Mouse (Mus musculus): Measurements from ENCODE around the gene Olfr704. TPM values are rescaled to one million over a fixed set of nuclear protein-coding genes. Genes with fewer than 3 reads are reported as not detected.
"Not testable (repeated sequence)": the region's sequence is repeated elsewhere in the genome, so short reads cannot be mapped to it uniquely, and the experiment has no call there.

Olfr704 gene
- not detected in 2 replicates for polyA plus RNA-seq (2012; ENCODE audit: insufficient read depth, insufficient read length, low replicate concordance, missing spikeins)

- TF ChIP-seq POLR2A (IDR thresholded peaks at IDR 0.05; ENCODE audit: insufficient read depth, low read depth, low read length) (no peak), CTCF (IDR thresholded peaks at IDR 0.05; ENCODE audit: insufficient read depth, low read depth, low read length) (no peak)
- Histone ChIP-seq H3K4me3 (ENCODE audit: insufficient read depth, low read depth, low read length) (no peak within 1 kb of the TSS), H3K4me1 (ENCODE audit: control insufficient read depth, insufficient read depth, low read length) (no peaks in the 10 kb centered on the region), H3K27ac (ENCODE audit: insufficient read depth, low read depth, low read length) (no peak within 1 kb of the TSS)
Measured at GRCm38 (mm10) chr7:106862885-106863284, at the start of gene Olfr704. Olfr704 (plus strand) TSS chr7:106863185.

GRCm38 (mm10) chr7:106813829-106814228, 49.2 kb upstream of the Olfr704 start, which contains the start of gene Olfr701:
Olfr701 (plus strand) TSS chr7:106814129.
- no peak within 1 kb of the TSS for H3K27ac ChIP-seq (ENCODE audit: insufficient read depth, low read depth, low read length)
- 71% methylated on average over 2 of the region's 2 CpGs for WGBS
- H3K4me3 ChIP-seq (ENCODE audit: insufficient read depth, low read depth, low read length): no peak within 1 kb of the TSS
- TF ChIP-seq CTCF (IDR thresholded peaks at IDR 0.05; ENCODE audit: insufficient read depth, low read depth, low read length) (no peak), POLR2A (IDR thresholded peaks at IDR 0.05; ENCODE audit: insufficient read depth, low read depth, low read length) (no peak)
- no peaks in the 10 kb centered on the region for H3K4me1 ChIP-seq (ENCODE audit: control insufficient read depth, insufficient read depth, low read length)

- Histone ChIP-seq H3K4me1 (ENCODE audit: control insufficient read depth, insufficient read depth, low read length) (no peaks in the 10 kb centered on the region), H3K27ac (ENCODE audit: insufficient read depth, low read depth, low read length) (no peak overlapping the region), H3K4me3 (ENCODE audit: insufficient read depth, low read depth, low read length) (no peak overlapping the region)
- WGBS: 64% methylated on average over 2 of the region's 2 CpGs
- no peak for TF ChIP-seq CTCF (IDR thresholded peaks at IDR 0.05; ENCODE audit: insufficient read depth, low read depth, low read length)
- TF ChIP-seq POLR2A (IDR thresholded peaks at IDR 0.05; ENCODE audit: insufficient read depth, low read depth, low read length): no peak
Measured at GRCm38 (mm10) chr7:106815775-106816174, 47.2 kb upstream of the Olfr704 start.

DNA sequence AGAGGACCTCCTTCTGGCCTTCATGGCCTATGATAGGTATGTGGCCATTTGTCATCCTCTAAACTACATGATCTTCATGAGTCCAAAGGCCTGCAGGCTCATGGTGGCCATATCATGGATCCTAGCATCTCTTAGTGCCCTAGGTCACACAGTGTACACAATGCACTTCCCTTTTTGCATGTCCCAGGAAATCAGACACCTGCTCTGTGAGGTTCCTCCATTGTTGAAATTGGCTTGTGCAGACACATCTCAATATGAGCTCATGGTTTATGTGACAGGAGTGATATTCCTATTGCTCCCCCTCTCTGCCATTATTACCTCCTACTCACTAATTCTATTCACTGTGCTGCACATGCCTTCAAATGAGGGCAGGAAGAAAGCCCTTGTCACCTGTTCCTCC, 44.6 kb upstream of the Olfr704 start:
- H3K4me1 ChIP-seq (ENCODE audit: control insufficient read depth, insufficient read depth, low read length): no peaks in the 10 kb centered on the region
- no peak overlapping the region for H3K4me3 ChIP-seq (ENCODE audit: insufficient read depth, low read depth, low read length)
- TF ChIP-seq POLR2A (IDR thresholded peaks at IDR 0.05; ENCODE audit: insufficient read depth, low read depth, low read length): no peak
- TF ChIP-seq CTCF (IDR thresholded peaks at IDR 0.05; ENCODE audit: insufficient read depth, low read depth, low read length): no peak
- H3K27ac ChIP-seq (ENCODE audit: insufficient read depth, low read depth, low read length): no peak overlapping the region

- Histone ChIP-seq H3K27ac (ENCODE audit: insufficient read depth, low read depth, low read length) (no peak within 1 kb of the TSS), H3K4me1 (ENCODE audit: control insufficient read depth, insufficient read depth, low read length) (no peaks in the 10 kb centered on the region), H3K4me3 (ENCODE audit: insufficient read depth, low read depth, low read length) (no peak within 1 kb of the TSS)
- TF ChIP-seq CTCF (IDR thresholded peaks at IDR 0.05; ENCODE audit: insufficient read depth, low read depth, low read length): no peak
- TF ChIP-seq POLR2A (IDR thresholded peaks at IDR 0.05; ENCODE audit: insufficient read depth, low read depth, low read length): no peak
Measured at GRCm38 (mm10) chr7:106833793-106834192, 29.2 kb upstream of the Olfr704 start, which contains the start of gene Olfr702. Olfr702 (minus strand) TSS chr7:106833893.

- no peak for TF ChIP-seq CTCF (IDR thresholded peaks at IDR 0.05; ENCODE audit: insufficient read depth, low read depth, low read length)
- no peak for TF ChIP-seq POLR2A (IDR thresholded peaks at IDR 0.05; ENCODE audit: insufficient read depth, low read depth, low read length)
- WGBS: 50% methylated on average over 2 of the region's 2 CpGs
- H3K27ac ChIP-seq (ENCODE audit: insufficient read depth, low read depth, low read length): no peak within 1 kb of the TSS
- no peak within 1 kb of the TSS for H3K4me3 ChIP-seq (ENCODE audit: insufficient read depth, low read depth, low read length)
- no peaks in the 10 kb centered on the region for H3K4me1 ChIP-seq (ENCODE audit: control insufficient read depth, insufficient read depth, low read length)
Measured at GRCm38 (mm10) chr7:106843060-106843459, 19.9 kb upstream of the Olfr704 start, which contains the start of gene Olfr703. Olfr703 (plus strand) TSS chr7:106843360.

DNA sequence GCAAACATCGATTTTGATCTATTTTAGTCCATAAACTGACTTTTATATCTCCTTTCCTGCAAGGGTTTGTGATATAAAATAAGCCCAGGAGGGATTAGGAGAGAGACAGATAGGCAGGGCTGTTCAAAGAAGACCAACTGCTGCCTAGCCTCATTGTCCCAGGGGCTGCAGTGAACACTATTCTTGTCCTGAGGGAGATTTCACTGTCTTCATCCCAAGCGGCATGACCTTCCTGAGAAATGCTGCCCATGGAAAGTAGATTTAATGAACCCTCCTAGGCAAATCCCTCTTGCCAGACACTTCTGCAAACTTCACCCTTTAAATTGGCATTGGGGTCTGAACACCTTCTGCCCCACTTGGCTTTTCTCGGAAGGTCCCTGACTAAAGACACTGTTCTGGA, 13.8 kb downstream of the Olfr704 start, which contains the start of gene Olfr705:
Olfr705 (minus strand) TSS at position 101 of the 400 bp plus-strand sequence.
- H3K4me1 ChIP-seq (ENCODE audit: control insufficient read depth, insufficient read depth, low read length): no peaks in the 10 kb centered on the region
- WGBS: 76% methylated on average over 3 of the region's 3 CpGs
- TF ChIP-seq CTCF (IDR thresholded peaks at IDR 0.05; ENCODE audit: insufficient read depth, low read depth, low read length) (no peak), POLR2A (IDR thresholded peaks at IDR 0.05; ENCODE audit: insufficient read depth, low read depth, low read length) (no peak)
- no peak within 1 kb of the TSS for H3K4me3 ChIP-seq (ENCODE audit: insufficient read depth, low read depth, low read length)
- no peak within 1 kb of the TSS for H3K27ac ChIP-seq (ENCODE audit: insufficient read depth, low read depth, low read length)

GRCm38 (mm10) chr7:106888062-106888461, 25.1 kb downstream of the Olfr704 start, which contains the start of gene Olfr706:
Olfr706 (minus strand) TSS chr7:106888162.
- TF ChIP-seq CTCF (IDR thresholded peaks at IDR 0.05; ENCODE audit: insufficient read depth, low read depth, low read length): no peak
- H3K4me3 ChIP-seq (ENCODE audit: insufficient read depth, low read depth, low read length): no peak within 1 kb of the TSS
- WGBS: 82% methylated on average over 2 of the region's 2 CpGs
- H3K4me1 ChIP-seq (ENCODE audit: control insufficient read depth, insufficient read depth, low read length): no peaks in the 10 kb centered on the region
- H3K27ac ChIP-seq (ENCODE audit: insufficient read depth, low read depth, low read length): no peak within 1 kb of the TSS

DNA sequence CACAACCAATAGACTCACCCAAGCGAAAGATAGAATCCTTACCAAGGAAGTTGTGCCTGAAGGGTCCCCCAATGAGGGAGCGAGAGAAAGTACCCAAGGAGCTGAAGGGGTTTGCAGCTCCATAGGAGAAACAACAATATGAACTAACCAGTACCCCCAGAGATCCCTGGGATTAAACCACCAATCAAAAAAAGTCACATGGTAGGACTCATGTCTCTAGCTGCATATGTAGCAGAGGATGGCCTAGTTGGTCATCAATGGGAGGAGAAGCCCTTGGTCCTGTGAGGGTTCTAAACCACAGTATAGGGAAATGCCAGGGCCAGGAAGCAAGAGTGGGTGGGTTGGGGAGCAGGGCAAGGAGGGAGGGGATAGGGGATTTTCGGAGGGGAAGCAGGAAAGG, 38.2 kb downstream of the Olfr704 start, which contains the start of gene Olfr707:
Olfr707 (minus strand) TSS at position 101 of the 400 bp plus-strand sequence.
- not testable (repeated sequence) for H3K4me1 ChIP-seq (ENCODE audit: control insufficient read depth, insufficient read depth, low read length); H3K4me3 ChIP-seq (ENCODE audit: insufficient read depth, low read depth, low read length); H3K27ac ChIP-seq (ENCODE audit: insufficient read depth, low read depth, low read length)
- WGBS: 78% methylated on average over 3 of the region's 3 CpGs

GRCm38 (mm10) chr7:106907676-106908075, 44.7 kb downstream of the Olfr704 start, which contains the start of gene Olfr1532-ps1:
Olfr1532-ps1 (plus strand) TSS chr7:106908001.
- Histone ChIP-seq H3K4me1 (ENCODE audit: control insufficient read depth, insufficient read depth, low read length) (no peaks in the 10 kb centered on the region), H3K27ac (ENCODE audit: insufficient read depth, low read depth, low read length) (no peak within 1 kb of the TSS), H3K4me3 (ENCODE audit: insufficient read depth, low read depth, low read length) (no peak within 1 kb of the TSS)
- TF ChIP-seq CTCF (IDR thresholded peaks at IDR 0.05; ENCODE audit: insufficient read depth, low read depth, low read length) (no peak), POLR2A (IDR thresholded peaks at IDR 0.05; ENCODE audit: insufficient read depth, low read depth, low read length) (no peak)
- 48% methylated on average over 2 of the region's 2 CpGs for WGBS

Other genes with a start within 250 kb of the Olfr704 start
- not detected in 2 replicates for gene Olfr693, start 182.6 kb upstream of the Olfr704 start, polyA plus RNA-seq (2012; ENCODE audit: insufficient read depth, insufficient read length, low replicate concordance, missing spikeins)
- not detected in 2 replicates for gene Olfr694, start 171.4 kb upstream of the Olfr704 start, polyA plus RNA-seq (2012; ENCODE audit: insufficient read depth, insufficient read length, low replicate concordance, missing spikeins)
- not detected in 2 replicates for gene Olfr695, start 146.8 kb upstream of the Olfr704 start, polyA plus RNA-seq (2012; ENCODE audit: insufficient read depth, insufficient read length, low replicate concordance, missing spikeins)
- gene Olfr697, start 120.7 kb upstream of the Olfr704 start, polyA plus RNA-seq (2012; ENCODE audit: insufficient read depth, insufficient read length, low replicate concordance, missing spikeins): not detected in 2 replicates
- gene Olfr698, start 107.8 kb upstream of the Olfr704 start, polyA plus RNA-seq (2012; ENCODE audit: insufficient read depth, insufficient read length, low replicate concordance, missing spikeins): not detected in 2 replicates
- gene Olfr699, start 70.0 kb upstream of the Olfr704 start, polyA plus RNA-seq (2012; ENCODE audit: insufficient read depth, insufficient read length, low replicate concordance, missing spikeins): not detected in 2 replicates
- not detected in 2 replicates for gene Olfr700, start 54.4 kb upstream of the Olfr704 start, polyA plus RNA-seq (2012; ENCODE audit: insufficient read depth, insufficient read length, low replicate concordance, missing spikeins)
- gene Olfr701, start 49.1 kb upstream of the Olfr704 start, polyA plus RNA-seq (2012; ENCODE audit: insufficient read depth, insufficient read length, low replicate concordance, missing spikeins): not detected in 2 replicates
- not detected in 2 replicates for gene Olfr702, start 29.3 kb upstream of the Olfr704 start, polyA plus RNA-seq (2012; ENCODE audit: insufficient read depth, insufficient read length, low replicate concordance, missing spikeins)
- not detected in 2 replicates for gene Olfr703, start 19.8 kb upstream of the Olfr704 start, polyA plus RNA-seq (2012; ENCODE audit: insufficient read depth, insufficient read length, low replicate concordance, missing spikeins)
- not detected in 2 replicates for gene Olfr705, start 13.7 kb downstream of the Olfr704 start, polyA plus RNA-seq (2012; ENCODE audit: insufficient read depth, insufficient read length, low replicate concordance, missing spikeins)
- not detected in 2 replicates for gene Olfr706, start 25.0 kb downstream of the Olfr704 start, polyA plus RNA-seq (2012; ENCODE audit: insufficient read depth, insufficient read length, low replicate concordance, missing spikeins)
- gene Olfr707, start 38.1 kb downstream of the Olfr704 start, polyA plus RNA-seq (2012; ENCODE audit: insufficient read depth, insufficient read length, low replicate concordance, missing spikeins): not detected in 2 replicates
- gene Olfr1532-ps1, start 44.8 kb downstream of the Olfr704 start, polyA plus RNA-seq (2012; ENCODE audit: insufficient read depth, insufficient read length, low replicate concordance, missing spikeins): not detected in 2 replicates
- gene Olfr709-ps1, start 69.0 kb downstream of the Olfr704 start, polyA plus RNA-seq (2012; ENCODE audit: insufficient read depth, insufficient read length, low replicate concordance, missing spikeins): not detected in 2 replicates
- gene Olfr710, start 85.1 kb downstream of the Olfr704 start, polyA plus RNA-seq (2012; ENCODE audit: insufficient read depth, insufficient read length, low replicate concordance, missing spikeins): not detected in 2 replicates
- gene Olfr6, start 100.8 kb downstream of the Olfr704 start, polyA plus RNA-seq (2012; ENCODE audit: insufficient read depth, insufficient read length, low replicate concordance, missing spikeins): not detected in 2 replicates
- not detected in 2 replicates for gene Olfr711, start 112.3 kb downstream of the Olfr704 start, polyA plus RNA-seq (2012; ENCODE audit: insufficient read depth, insufficient read length, low replicate concordance, missing spikeins)
- gene Olfr2, start 142.9 kb downstream of the Olfr704 start, polyA plus RNA-seq (2012; ENCODE audit: insufficient read depth, insufficient read length, low replicate concordance, missing spikeins): not detected in 2 replicates
- gene Olfr713, start 168.0 kb downstream of the Olfr704 start, polyA plus RNA-seq (2012; ENCODE audit: insufficient read depth, insufficient read length, low replicate concordance, missing spikeins): not detected in 2 replicates
- not detected in 2 replicates for gene Olfr714, start 207.8 kb downstream of the Olfr704 start, polyA plus RNA-seq (2012; ENCODE audit: insufficient read depth, insufficient read length, low replicate concordance, missing spikeins)
- not detected in 2 replicates for gene Olfr17, start 230.0 kb downstream of the Olfr704 start, polyA plus RNA-seq (2012; ENCODE audit: insufficient read depth, insufficient read length, low replicate concordance, missing spikeins)
- gene Olfr715b, start 247.2 kb downstream of the Olfr704 start, polyA plus RNA-seq (2012; ENCODE audit: insufficient read depth, insufficient read length, low replicate concordance, missing spikeins): not detected in 2 replicates